ENCODE assay signal across 8 mouse cellular contexts in the genomic region with DNA sequence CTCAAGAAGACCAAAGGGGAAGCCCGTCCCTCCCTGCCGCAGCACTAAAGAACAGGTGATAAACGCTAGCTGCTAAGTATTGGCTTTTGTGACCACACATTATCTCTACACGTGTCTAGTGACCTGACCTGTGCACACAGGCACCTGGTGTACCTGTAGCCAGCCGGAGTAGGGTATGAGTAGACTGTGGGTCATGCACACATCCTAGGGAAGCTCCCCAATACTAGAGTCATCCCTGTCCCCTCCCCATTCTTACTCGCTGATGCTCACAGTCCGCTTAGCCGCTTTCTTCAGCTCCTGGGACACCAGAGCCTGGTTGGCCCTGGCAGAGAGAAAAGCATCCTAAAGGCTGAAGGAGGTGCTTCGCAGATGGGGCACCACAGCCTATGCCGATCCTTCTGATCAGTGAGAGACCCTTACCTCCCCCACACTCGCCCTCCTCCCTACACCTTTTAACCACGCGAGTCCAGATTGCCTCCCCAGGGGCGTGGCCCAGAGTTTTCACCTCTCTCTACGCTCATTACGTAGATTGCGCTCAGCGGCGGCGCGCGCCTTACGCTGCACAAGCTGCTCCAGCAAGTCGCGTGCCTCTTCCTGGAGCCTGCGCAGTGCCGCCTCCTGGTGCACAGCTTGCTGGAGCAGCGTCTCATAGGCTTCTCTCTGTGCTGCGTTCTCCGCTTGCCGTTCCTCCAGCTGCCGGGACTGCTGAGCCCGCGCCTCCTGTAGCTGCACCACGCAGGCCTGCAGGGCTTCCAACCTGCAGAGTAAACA. TPM values are rescaled to one million over a fixed set of nuclear protein-coding genes. Genes with fewer than 3 reads are reported as not detected.
A peak's percentile ranks its signal among the peaks of the same experiment; 100 is the strongest.
DNase-seq lines count a peak whose midpoint lies in the region; ATAC-seq lines count a peak whose summit lies in the region.

No protein-coding gene starts in this region.

- ATAC-seq in megakaryocyte-erythroid progenitor cell, adult 5-6 weeks (replicated peaks; ENCODE audit: low FRiP score, low TSS enrichment, poor library complexity, severe bottlenecking), result peak; percentile 77
- no peak for ATAC-seq in erythroblast, adult 5-6 weeks (replicated peaks; ENCODE audit: low FRiP score, poor library complexity, severe bottlenecking)

- peak; percentile 76 for DNase-seq in WW6 (ENCODE audit: low read depth, low spot score)
- peak; percentile 90 to 94 for DNase-seq in cerebellum, postnatal 14 days
- peak; percentile 79 to 84 for DNase-seq in frontal cortex, postnatal 25 days (ENCODE audit: low spot score in 2 of 2)
- DNase-seq in kidney, adult 11 months, result peak; percentile 70
- DNase-seq in left cerebral cortex, postnatal 25 days (ENCODE audit: low spot score in 2 of 2), result peak; percentile 89 to 94
- peak; percentile 89 for DNase-seq in right cerebral cortex, postnatal 14 days

- intact Hi-C loops in left cerebral cortex, postnatal 25 days (cut with DNase I), result no loop called here

RNA-seq across cellular contexts. Expression of a gene that starts 5.6 kb away (rescaled TPM):
- total RNA-seq in left cerebral cortex, postnatal 25 days (2021), result 10 to 100 TPM; 49.9 to 59.4 TPM
- total RNA-seq in megakaryocyte-erythroid progenitor cell, adult 5-6 weeks (2014; fragmentation: Nextera tagmentation), result 6.1 and 15.3 TPM in 2 replicates
- 0.70 and 1.6 TPM in 2 replicates for total RNA-seq in megakaryocyte-erythroid progenitor cell, adult 5-6 weeks (2017)
- 1.7 and 3.3 TPM in 2 replicates for total RNA-seq in erythroblast, adult 5-6 weeks (2015; ENCODE audit: low replicate concordance)
- 0.70 and 1.2 TPM in 2 replicates for total RNA-seq in erythroblast, adult 5-6 weeks (2017; ENCODE audit: low replicate concordance)

RNA-seq across cellular contexts. Expression of a gene that starts 20.4 kb away (rescaled TPM):
- 10 to 100 TPM; 60.4 to 66.1 TPM for total RNA-seq in left cerebral cortex, postnatal 25 days (2021)
- 257 and 310 TPM in 2 replicates for total RNA-seq in megakaryocyte-erythroid progenitor cell, adult 5-6 weeks (2014; fragmentation: Nextera tagmentation)
- 103 and 198 TPM in 2 replicates for total RNA-seq in megakaryocyte-erythroid progenitor cell, adult 5-6 weeks (2017)
- total RNA-seq in erythroblast, adult 5-6 weeks (2015; ENCODE audit: low replicate concordance), result 37.4 and 49.8 TPM in 2 replicates
- total RNA-seq in erythroblast, adult 5-6 weeks (2017; ENCODE audit: low replicate concordance), result 24.4 and 39.0 TPM in 2 replicates

RNA-seq across cellular contexts. Expression of a gene that starts 51.4 kb away (rescaled TPM):
- 10 to 100 TPM; 17.9 to 19.9 TPM for total RNA-seq in left cerebral cortex, postnatal 25 days (2021)
- 68.9 and 88.4 TPM in 2 replicates for total RNA-seq in megakaryocyte-erythroid progenitor cell, adult 5-6 weeks (2014; fragmentation: Nextera tagmentation)
- 20.1 and 31.0 TPM in 2 replicates for total RNA-seq in megakaryocyte-erythroid progenitor cell, adult 5-6 weeks (2017)
- 24.2 and 26.5 TPM in 2 replicates for total RNA-seq in erythroblast, adult 5-6 weeks (2015; ENCODE audit: low replicate concordance)
- 8.3 and 24.5 TPM in 2 replicates for total RNA-seq in erythroblast, adult 5-6 weeks (2017; ENCODE audit: low replicate concordance)
